Mouse (Mus musculus): ENCODE data around the gene Hist1h2be. TPM values are rescaled to one million over a fixed set of nuclear protein-coding genes. Genes with fewer than 3 reads are reported as not detected.
"Not testable (repeated sequence)": the region's sequence is repeated elsewhere in the genome, so short reads cannot be mapped to it uniquely, and the experiment has no call there.

The Hist1h2be gene
- polyA plus RNA-seq, 1 experiment from 2014 or later: 1.1 TPM

GRCm38 (mm10) chr13:23595185-23595584 lies 25.7 kb downstream of the Hist1h2be start:
- Histone ChIP-seq H3K4me3 (ENCODE audit: low read length) (no peak overlapping the region), H3K36me3 (ENCODE audit: control insufficient read depth, insufficient read depth, low read length) (no peaks in the 10 kb centered on the region), H3K9ac (ENCODE audit: low read depth, low read length) (no peak overlapping the region), H3K27me3 (replicated peaks; ENCODE audit: control insufficient read depth, insufficient read depth, low read length) (no peaks in the 10 kb centered on the region), H3K27ac (ENCODE audit: low read depth, low read length) (no peak overlapping the region), H3K4me2 (ENCODE audit: low read length) (no peak overlapping the region), H3K9me3 (ENCODE audit: control insufficient read depth, low read length) (no peaks in the 10 kb centered on the region), H3K4me1 (ENCODE audit: control insufficient read depth, insufficient read depth, low read depth, low read length) (no peaks in the 10 kb centered on the region)
- no peak for ATAC-seq
- WGBS: 92% methylated on average over 2 of the region's 2 CpGs

- Histone ChIP-seq H3K9me3 (ENCODE audit: control insufficient read depth, low read length) (no peaks in the 10 kb centered on the region), H3K27ac (ENCODE audit: low read depth, low read length) (no peak overlapping the region), H3K36me3 (ENCODE audit: control insufficient read depth, insufficient read depth, low read length) (no peaks in the 10 kb centered on the region), H3K27me3 (replicated peaks; ENCODE audit: control insufficient read depth, insufficient read depth, low read length) (no peaks in the 10 kb centered on the region), H3K4me3 (ENCODE audit: low read length) (no peak overlapping the region), H3K4me2 (ENCODE audit: low read length) (no peak overlapping the region), H3K9ac (ENCODE audit: low read depth, low read length) (no peak overlapping the region), H3K4me1 (ENCODE audit: control insufficient read depth, insufficient read depth, low read depth, low read length) (no peaks in the 10 kb centered on the region)
- no peak for ATAC-seq
- WGBS: 85% methylated on average over 5 of the region's 5 CpGs
These were observed 27.7 kb downstream of the Hist1h2be start for GRCm38 (mm10) chr13:23593051-23593770.

GRCm38 (mm10) chr13:23592614-23593013 lies 28.3 kb downstream of the Hist1h2be start:
- no peaks in the 10 kb centered on the region for H3K27me3 ChIP-seq (replicated peaks; ENCODE audit: control insufficient read depth, insufficient read depth, low read length)
- H3K4me3 ChIP-seq (ENCODE audit: low read length): no peak overlapping the region
- H3K27ac ChIP-seq (ENCODE audit: low read depth, low read length): no peak overlapping the region
- no peak overlapping the region for H3K9ac ChIP-seq (ENCODE audit: low read depth, low read length)
- H3K4me1 ChIP-seq (ENCODE audit: control insufficient read depth, insufficient read depth, low read depth, low read length): no peaks in the 10 kb centered on the region
- no peaks in the 10 kb centered on the region for H3K9me3 ChIP-seq (ENCODE audit: control insufficient read depth, low read length)
- 81% methylated on average over 7 of the region's 7 CpGs for WGBS
- H3K4me2 ChIP-seq (ENCODE audit: low read length): no peak overlapping the region
- no peaks in the 10 kb centered on the region for H3K36me3 ChIP-seq (ENCODE audit: control insufficient read depth, insufficient read depth, low read length)
- ATAC-seq: no peak

- not testable (repeated sequence) for ATAC-seq; H3K9me3 ChIP-seq (ENCODE audit: control insufficient read depth, low read length); H3K4me3 ChIP-seq (ENCODE audit: low read length); H3K4me1 ChIP-seq (ENCODE audit: control insufficient read depth, insufficient read depth, low read depth, low read length); H3K9ac ChIP-seq (ENCODE audit: low read depth, low read length); H3K4me2 ChIP-seq (ENCODE audit: low read length); H3K27ac ChIP-seq (ENCODE audit: low read depth, low read length); H3K27me3 ChIP-seq (replicated peaks; ENCODE audit: control insufficient read depth, insufficient read depth, low read length); H3K36me3 ChIP-seq (ENCODE audit: control insufficient read depth, insufficient read depth, low read length)
- WGBS: 91% methylated on average over 7 of the region's 7 CpGs
These were observed 29.0 kb downstream of the Hist1h2be start for GRCm38 (mm10) chr13:23591886-23592285.

- 97% methylated on average over 7 of the region's 7 CpGs for WGBS
- ATAC-seq: no peak
These were observed 29.7 kb downstream of the Hist1h2be start for GRCm38 (mm10) chr13:23591206-23591605.

GRCm38 (mm10) chr13:23586940-23587225 lies 34.0 kb downstream of the Hist1h2be start:
- Histone ChIP-seq H3K4me3 (ENCODE audit: low read length) (peak overlapping the region; percentile 32), H3K36me3 (ENCODE audit: control insufficient read depth, insufficient read depth, low read length) (no peaks in the 10 kb centered on the region), H3K27ac (ENCODE audit: low read depth, low read length) (peak overlapping the region; percentile 75), H3K4me1 (ENCODE audit: control insufficient read depth, insufficient read depth, low read depth, low read length) (peaks cover 17% of the 10 kb centered on the region), H3K27me3 (replicated peaks; ENCODE audit: control insufficient read depth, insufficient read depth, low read length) (no peaks in the 10 kb centered on the region), H3K9ac (ENCODE audit: low read depth, low read length) (peak overlapping the region; percentile 48; the same call in 1 of the 2 replicates), H3K4me2 (ENCODE audit: low read length) (peak overlapping the region; percentile 66), H3K9me3 (ENCODE audit: control insufficient read depth, low read length) (no peaks in the 10 kb centered on the region)
- WGBS: 2% methylated on average over 1 of the region's 1 CpGs
- ATAC-seq: no peak

More at GRCm38 (mm10) chr13:23591206-23591605, 29.7 kb downstream of the Hist1h2be start:
- H3K4me2 ChIP-seq (ENCODE audit: low read length): no peak overlapping the region
- H3K9ac ChIP-seq (ENCODE audit: low read depth, low read length): no peak overlapping the region
- peaks cover 7% of the 10 kb centered on the region for H3K4me1 ChIP-seq (ENCODE audit: control insufficient read depth, insufficient read depth, low read depth, low read length)
- H3K4me3 ChIP-seq (ENCODE audit: low read length): no peak overlapping the region
- H3K27me3 ChIP-seq (replicated peaks; ENCODE audit: control insufficient read depth, insufficient read depth, low read length): no peaks in the 10 kb centered on the region
- H3K27ac ChIP-seq (ENCODE audit: low read depth, low read length): no peak overlapping the region
- H3K36me3 ChIP-seq (ENCODE audit: control insufficient read depth, insufficient read depth, low read length): no peaks in the 10 kb centered on the region
- no peaks in the 10 kb centered on the region for H3K9me3 ChIP-seq (ENCODE audit: control insufficient read depth, low read length)

GRCm38 (mm10) chr13:23586099-23586939 lies 34.6 kb downstream of the Hist1h2be start:
- Histone ChIP-seq H3K4me1 (ENCODE audit: control insufficient read depth, insufficient read depth, low read depth, low read length) (peaks cover 18% of the 10 kb centered on the region), H3K4me2 (ENCODE audit: low read length) (peak overlapping the region; percentile 66), H3K27ac (ENCODE audit: low read depth, low read length) (peak overlapping the region; percentile 75), H3K27me3 (replicated peaks; ENCODE audit: control insufficient read depth, insufficient read depth, low read length) (no peaks in the 10 kb centered on the region), H3K9ac (ENCODE audit: low read depth, low read length) (peak overlapping the region; percentile 48), H3K4me3 (ENCODE audit: low read length) (peak overlapping the region; percentile 50), H3K36me3 (ENCODE audit: control insufficient read depth, insufficient read depth, low read length) (no peaks in the 10 kb centered on the region), H3K9me3 (ENCODE audit: control insufficient read depth, low read length) (no peaks in the 10 kb centered on the region)
- 1% methylated on average over 22 of the region's 22 CpGs for WGBS
- no peak for ATAC-seq

GRCm38 (mm10) chr13:23585442-23586098 lies 35.4 kb downstream of the Hist1h2be start:
- ATAC-seq: peak; percentile 90
- H3K27me3 ChIP-seq (replicated peaks; ENCODE audit: control insufficient read depth, insufficient read depth, low read length): not testable (repeated sequence)
- WGBS: 0% methylated on average over 21 of the region's 36 CpGs

GRCm38 (mm10) chr13:23585029-23585441 lies 35.9 kb downstream of the Hist1h2be start:
- Histone ChIP-seq H3K9ac (ENCODE audit: low read depth, low read length) (peak overlapping the region; percentile 63), H3K4me1 (ENCODE audit: control insufficient read depth, insufficient read depth, low read depth, low read length) (peaks cover 18% of the 10 kb centered on the region), H3K4me2 (ENCODE audit: low read length) (peak overlapping the region; percentile 66), H3K27me3 (replicated peaks; ENCODE audit: control insufficient read depth, insufficient read depth, low read length) (no peaks in the 10 kb centered on the region), H3K27ac (ENCODE audit: low read depth, low read length) (peak overlapping the region; percentile 75), H3K36me3 (ENCODE audit: control insufficient read depth, insufficient read depth, low read length) (no peaks in the 10 kb centered on the region), H3K4me3 (ENCODE audit: low read length) (peak overlapping the region; percentile 50), H3K9me3 (ENCODE audit: control insufficient read depth, low read length) (no peaks in the 10 kb centered on the region)
- no peak for ATAC-seq
- WGBS: under 1% methylated on average over 21 of the region's 21 CpGs

More at GRCm38 (mm10) chr13:23585442-23586098, 35.4 kb downstream of the Hist1h2be start:
- peak overlapping the region; percentile 63 for H3K9ac ChIP-seq (ENCODE audit: low read depth, low read length)
- peak overlapping the region; percentile 75 for H3K27ac ChIP-seq (ENCODE audit: low read depth, low read length)
- not testable (repeated sequence) for H3K9me3 ChIP-seq (ENCODE audit: control insufficient read depth, low read length); H3K36me3 ChIP-seq (ENCODE audit: control insufficient read depth, insufficient read depth, low read length)
- H3K4me1 ChIP-seq (ENCODE audit: control insufficient read depth, insufficient read depth, low read depth, low read length): peaks cover 18% of the 10 kb centered on the region
- peak overlapping the region; percentile 50 for H3K4me3 ChIP-seq (ENCODE audit: low read length)
- H3K4me2 ChIP-seq (ENCODE audit: low read length): peak overlapping the region; percentile 66

Measured in hindbrain, embryonic 16.5 days (tissue).